Mouse (Mus musculus): ENCODE measurements around the gene Ap3s2.

DNA sequence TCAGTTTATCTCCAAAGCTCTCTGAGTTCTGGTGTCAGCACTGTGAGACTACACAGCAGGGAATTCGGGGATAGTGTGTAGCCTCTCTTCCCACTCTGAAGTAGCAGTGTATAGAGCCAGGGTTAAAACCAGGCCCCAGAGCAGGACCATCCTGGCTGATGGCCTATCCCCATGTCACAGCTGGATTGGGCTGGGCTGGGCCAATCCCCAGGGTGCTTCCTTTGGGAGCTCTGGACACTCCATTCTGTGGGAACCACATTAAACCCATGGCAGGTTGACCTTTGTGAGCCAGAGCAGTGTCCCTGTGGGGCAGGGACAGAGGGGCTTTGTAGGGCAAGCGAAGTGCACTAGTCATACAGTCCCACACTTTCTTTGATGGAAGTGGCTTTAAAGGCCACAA, 74.1 kb downstream of the Ap3s2 start:
- TF ChIP-seq CTCF (IDR thresholded peaks at IDR 0.05; ENCODE audit: insufficient read depth, low read depth, low read length) (no peak), POLR2A (IDR thresholded peaks at IDR 0.05; ENCODE audit: insufficient read depth, low read depth, low read length) (no peak)
